Mouse (Mus musculus): ENCODE measurements around the gene Capzb. TPM values are rescaled to one million over a fixed set of nuclear protein-coding genes. Genes with fewer than 3 reads are reported as not detected.

Capzb gene
- polyA plus RNA-seq, 1 experiment from 2014 or later: 401 TPM

DNA sequence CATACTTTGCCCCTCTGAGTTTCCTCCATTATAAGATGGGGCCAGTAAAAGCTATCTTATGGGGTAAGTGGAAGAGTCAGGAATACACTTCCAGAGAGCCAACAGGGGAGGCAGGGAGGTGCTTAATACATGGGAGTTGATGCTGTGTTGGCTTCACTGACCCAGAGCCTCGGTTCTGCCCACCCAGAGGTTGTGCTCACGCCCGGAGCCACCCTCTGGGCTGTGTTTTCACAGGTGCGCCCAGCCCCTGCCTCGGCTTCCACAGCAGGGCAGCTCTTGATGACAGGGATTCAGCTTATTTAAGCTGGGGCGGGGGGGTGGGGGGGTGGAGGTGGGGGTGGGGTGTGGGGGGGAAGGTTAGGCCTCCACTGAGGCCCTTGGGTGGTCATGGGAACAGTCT, 52.1 kb downstream of the Capzb start:
- Histone ChIP-seq H3K27me3 (replicated peaks; ENCODE audit: insufficient read depth, low read length) (no peaks in the 10 kb centered on the region), H3K9ac (replicated peaks; ENCODE audit: low read depth) (no peak overlapping the region), H3K4me2 (replicated peaks; ENCODE audit: low read depth, low read length) (no peak overlapping the region), H3K4me1 (ENCODE audit: insufficient read depth, low read depth, low read length) (peaks cover 8% of the 10 kb centered on the region; the same call in 1 of the 2 replicates), H3K27ac (ENCODE audit: low read length) (no peak overlapping the region), H3K9me3 (ENCODE audit: low read length) (no peaks in the 10 kb centered on the region), H3K4me3 (ENCODE audit: low read depth, low read length) (no peak overlapping the region), H3K36me3 (ENCODE audit: insufficient read depth, low read length) (peaks cover 10% of the 10 kb centered on the region; the same call in 1 of the 2 replicates)
- WGBS: 74% methylated on average over 6 of the region's 6 CpGs
- DNase-seq (ENCODE audit: low spot score): no peak
- no peak for TF ChIP-seq CTCF (IDR thresholded peaks at IDR 0.05)
- no peak for TF ChIP-seq EP300 (IDR thresholded peaks at IDR 0.05)
- ATAC-seq: no peak

DNA sequence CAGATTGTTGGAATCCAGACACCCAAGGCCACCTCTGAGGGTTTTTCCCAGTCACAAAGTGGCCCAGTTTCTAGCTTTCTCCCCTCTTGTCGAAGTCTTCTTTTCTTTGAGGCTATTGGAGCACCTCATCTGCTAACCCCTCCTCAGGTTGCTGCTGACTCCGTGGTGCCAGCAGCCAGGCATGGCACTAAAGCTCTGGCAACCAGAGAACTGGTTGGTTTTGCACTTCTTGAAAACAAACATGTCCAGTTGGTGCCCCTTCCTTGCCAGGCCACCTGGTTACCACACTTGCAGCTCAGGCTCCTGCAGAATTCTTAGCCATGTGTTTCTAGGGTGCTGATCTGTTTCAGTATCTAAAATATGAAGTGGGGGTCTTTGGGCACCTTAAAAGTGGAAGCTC, 52.8 kb downstream of the Capzb start:
- H3K4me1 ChIP-seq (ENCODE audit: insufficient read depth, low read depth, low read length): peaks cover 12% of the 10 kb centered on the region; the same call in 1 of the 2 replicates

GRCm38 (mm10) chr4:139246130-139246877, 53.6 kb downstream of the Capzb start:
- 78% methylated on average over 7 of the region's 7 CpGs for WGBS
- Histone ChIP-seq H3K4me3 (ENCODE audit: low read depth, low read length) (no peak overlapping the region), H3K27me3 (replicated peaks; ENCODE audit: insufficient read depth, low read length) (no peaks in the 10 kb centered on the region), H3K9ac (replicated peaks; ENCODE audit: low read depth) (no peak overlapping the region), H3K4me2 (replicated peaks; ENCODE audit: low read depth, low read length) (no peak overlapping the region), H3K36me3 (ENCODE audit: insufficient read depth, low read length) (0 out of 2 replicates have a peak, but pooled peaks cover 6% of the 10 kb centered on the region), H3K9me3 (ENCODE audit: low read length) (no peaks in the 10 kb centered on the region), H3K4me1 (ENCODE audit: insufficient read depth, low read depth, low read length) (peaks cover 19% of the 10 kb centered on the region; the same call in 1 of the 2 replicates), H3K27ac (ENCODE audit: low read length) (peak overlapping the region; percentile 9; the same call in 1 of the 2 replicates)
- ATAC-seq (no peak), DNase-seq (ENCODE audit: low spot score) (no peak)
- TF ChIP-seq CTCF (IDR thresholded peaks at IDR 0.05) (no peak), EP300 (IDR thresholded peaks at IDR 0.05) (no peak)

More for the DNA sequence above, 52.8 kb downstream of the Capzb start:
- DNase-seq (ENCODE audit: low spot score) (no peak), ATAC-seq (no peak)
- Histone ChIP-seq H3K9ac (replicated peaks; ENCODE audit: low read depth) (no peak overlapping the region), H3K4me3 (ENCODE audit: low read depth, low read length) (no peak overlapping the region), H3K9me3 (ENCODE audit: low read length) (no peaks in the 10 kb centered on the region), H3K27ac (ENCODE audit: low read length) (no peak overlapping the region), H3K36me3 (ENCODE audit: insufficient read depth, low read length) (0 out of 2 replicates have a peak, but pooled peaks cover 6% of the 10 kb centered on the region), H3K4me2 (replicated peaks; ENCODE audit: low read depth, low read length) (no peak overlapping the region), H3K27me3 (replicated peaks; ENCODE audit: insufficient read depth, low read length) (no peaks in the 10 kb centered on the region)
- 79% methylated on average over 2 of the region's 2 CpGs for WGBS
- TF ChIP-seq CTCF (IDR thresholded peaks at IDR 0.05): no peak
- no peak for TF ChIP-seq EP300 (IDR thresholded peaks at IDR 0.05)

GRCm38 (mm10) chr4:139247966-139248365, 55.3 kb downstream of the Capzb start:
- 52% methylated on average over 7 of the region's 7 CpGs for WGBS
- Histone ChIP-seq H3K27ac (ENCODE audit: low read length) (peak overlapping the region; percentile 81), H3K27me3 (replicated peaks; ENCODE audit: insufficient read depth, low read length) (no peaks in the 10 kb centered on the region), H3K4me1 (ENCODE audit: insufficient read depth, low read depth, low read length) (peaks cover 25% of the 10 kb centered on the region; the same call in 1 of the 2 replicates), H3K9ac (replicated peaks; ENCODE audit: low read depth) (no peak overlapping the region), H3K4me3 (ENCODE audit: low read depth, low read length) (no peak overlapping the region), H3K4me2 (replicated peaks; ENCODE audit: low read depth, low read length) (no peak overlapping the region), H3K9me3 (ENCODE audit: low read length) (no peaks in the 10 kb centered on the region), H3K36me3 (ENCODE audit: insufficient read depth, low read length) (no peaks in the 10 kb centered on the region)
- peak; percentile 53 for ATAC-seq
- TF ChIP-seq CTCF (IDR thresholded peaks at IDR 0.05) (no peak), EP300 (IDR thresholded peaks at IDR 0.05) (no peak)
- DNase-seq (ENCODE audit: low spot score): peak; percentile 32

GRCm38 (mm10) chr4:139248736-139249135, 56.0 kb downstream of the Capzb start:
- DNase-seq (ENCODE audit: low spot score): no peak
- H3K4me2 ChIP-seq (replicated peaks; ENCODE audit: low read depth, low read length): no peak overlapping the region
- H3K27me3 ChIP-seq (replicated peaks; ENCODE audit: insufficient read depth, low read length): no peaks in the 10 kb centered on the region
- H3K4me3 ChIP-seq (ENCODE audit: low read depth, low read length): no peak overlapping the region
- peaks cover 25% of the 10 kb centered on the region; the same call in 1 of the 2 replicates for H3K4me1 ChIP-seq (ENCODE audit: insufficient read depth, low read depth, low read length)
- no peak for TF ChIP-seq EP300 (IDR thresholded peaks at IDR 0.05)
- no peak for TF ChIP-seq CTCF (IDR thresholded peaks at IDR 0.05)
- no peaks in the 10 kb centered on the region for H3K36me3 ChIP-seq (ENCODE audit: insufficient read depth, low read length)
- peak overlapping the region; percentile 81 for H3K27ac ChIP-seq (ENCODE audit: low read length)
- no peak overlapping the region for H3K9ac ChIP-seq (replicated peaks; ENCODE audit: low read depth)
- 72% methylated on average over 5 of the region's 5 CpGs for WGBS
- ATAC-seq: no peak
- H3K9me3 ChIP-seq (ENCODE audit: low read length): no peaks in the 10 kb centered on the region

DNA sequence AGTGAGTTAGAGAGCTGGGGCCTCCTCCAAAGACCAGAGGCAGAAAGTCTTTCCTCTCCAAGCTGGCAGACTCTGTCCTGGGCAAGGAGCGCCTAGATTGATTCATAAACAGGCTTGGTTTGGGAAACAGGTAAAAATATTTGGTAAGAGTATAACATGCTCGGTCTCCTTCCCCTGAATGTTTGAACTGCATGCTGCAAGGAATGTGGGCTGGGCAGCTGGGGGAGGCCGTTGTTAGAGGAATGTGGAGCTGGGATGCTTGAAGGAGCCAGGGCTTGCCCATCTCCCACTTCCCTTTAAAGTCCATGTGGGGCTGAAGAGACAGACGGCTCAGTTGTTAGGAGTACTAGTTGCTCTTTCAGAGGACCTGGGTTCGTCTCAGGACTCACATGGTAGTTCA, 57.3 kb downstream of the Capzb start:
- no peaks in the 10 kb centered on the region for H3K9me3 ChIP-seq (ENCODE audit: low read length)
- H3K36me3 ChIP-seq (ENCODE audit: insufficient read depth, low read length): no peaks in the 10 kb centered on the region
- peak overlapping the region; percentile 81 for H3K27ac ChIP-seq (ENCODE audit: low read length)
- 23% methylated on average over 5 of the region's 5 CpGs for WGBS
- no peak overlapping the region for H3K9ac ChIP-seq (replicated peaks; ENCODE audit: low read depth)
- DNase-seq (ENCODE audit: low spot score): peak; percentile 83
- TF ChIP-seq CTCF (IDR thresholded peaks at IDR 0.05) (no peak), EP300 (IDR thresholded peaks at IDR 0.05) (peak; percentile 70)
- ATAC-seq: peak; percentile 80
- peaks cover 25% of the 10 kb centered on the region; the same call in 1 of the 2 replicates for H3K4me1 ChIP-seq (ENCODE audit: insufficient read depth, low read depth, low read length)
- H3K4me2 ChIP-seq (replicated peaks; ENCODE audit: low read depth, low read length): no peak overlapping the region
- no peaks in the 10 kb centered on the region for H3K27me3 ChIP-seq (replicated peaks; ENCODE audit: insufficient read depth, low read length)
- no peak overlapping the region for H3K4me3 ChIP-seq (ENCODE audit: low read depth, low read length)

All from lung, postnatal 0 days (tissue).